Mouse (Mus musculus) megakaryocyte progenitor cell, adult 5-6 weeks (primary cell): ENCODE results near the gene Larp1. TPM values are rescaled to one million over a fixed set of nuclear protein-coding genes. Genes with fewer than 3 reads are reported as not detected.

Experiments
- ATAC-seq: replicated peaks from 2 replicates; pipeline ENCODE4 v1.8.0; 2016; ENCODE audit warnings: mild to moderate bottlenecking, moderate TSS enrichment, inconsistent platforms; ENCODE audit not compliant: poor library complexity
- total RNA-seq, 2 experiments: library from RNA; stranded (forward) in 1 of 2; stranded (reverse) in 1 of 2; fragments of 157-497, 149-512 nt in 1 of 2; fragments of 200-1000 nt in 1 of 2; gene quantifications; 2 replicates each; pipeline versions ENCODE4 v1.2.3 to v1.2.4; 2015 to 2017

Gene Larp1
- 134 and 142 TPM in 2 replicates for total RNA-seq (2015)
- 52.9 and 67.5 TPM in 2 replicates for total RNA-seq (2017)

DNA sequence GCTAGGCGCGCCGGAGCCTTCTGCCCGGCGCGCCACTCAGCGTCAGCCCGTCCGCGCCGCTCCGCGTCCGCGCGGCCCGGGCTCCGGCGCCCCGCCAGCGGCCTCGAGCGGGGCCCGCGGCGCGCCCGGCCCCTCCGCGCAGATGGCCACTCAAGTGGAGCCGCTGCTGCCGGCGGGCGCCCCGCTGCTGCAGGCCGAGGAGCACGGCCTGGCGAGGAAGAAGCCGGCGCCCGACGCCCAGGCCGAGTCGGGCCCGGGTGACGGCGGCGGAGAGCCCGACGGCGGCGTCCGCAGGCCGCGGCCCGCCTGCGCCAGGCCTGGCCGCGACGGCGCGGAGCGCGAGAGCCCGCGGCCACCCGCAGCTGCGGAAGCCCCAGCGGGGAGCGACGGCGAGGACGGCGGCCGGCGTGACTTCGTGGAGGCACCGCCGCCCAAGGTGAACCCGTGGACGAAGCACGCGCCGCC, at the start of gene Larp1:
Gene Larp1, plus strand, starts transcription at position 14 of the 465 bp plus-strand sequence.
- ATAC-seq: no peak

DNA sequence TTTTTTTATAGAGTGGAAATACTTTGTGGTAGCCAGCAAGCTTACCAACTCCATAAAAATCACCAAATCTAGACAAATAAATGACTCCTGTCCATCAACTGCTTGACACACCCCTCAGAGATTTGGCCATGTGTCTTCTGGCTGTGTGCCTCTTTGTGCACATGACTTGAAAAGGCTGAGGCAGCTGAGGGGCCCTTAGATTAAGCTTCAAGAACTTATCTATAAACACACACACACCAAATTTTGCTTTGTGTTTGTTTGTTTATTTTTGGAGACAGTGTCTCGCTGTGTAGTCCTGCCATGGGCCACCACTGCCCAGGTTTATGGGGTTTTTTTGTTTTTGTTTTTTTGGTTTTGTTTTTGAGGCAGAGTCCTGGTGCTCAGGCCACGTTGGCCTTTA, 48.9 kb upstream of the Larp1 start:
- peak; percentile 48 for ATAC-seq

DNA sequence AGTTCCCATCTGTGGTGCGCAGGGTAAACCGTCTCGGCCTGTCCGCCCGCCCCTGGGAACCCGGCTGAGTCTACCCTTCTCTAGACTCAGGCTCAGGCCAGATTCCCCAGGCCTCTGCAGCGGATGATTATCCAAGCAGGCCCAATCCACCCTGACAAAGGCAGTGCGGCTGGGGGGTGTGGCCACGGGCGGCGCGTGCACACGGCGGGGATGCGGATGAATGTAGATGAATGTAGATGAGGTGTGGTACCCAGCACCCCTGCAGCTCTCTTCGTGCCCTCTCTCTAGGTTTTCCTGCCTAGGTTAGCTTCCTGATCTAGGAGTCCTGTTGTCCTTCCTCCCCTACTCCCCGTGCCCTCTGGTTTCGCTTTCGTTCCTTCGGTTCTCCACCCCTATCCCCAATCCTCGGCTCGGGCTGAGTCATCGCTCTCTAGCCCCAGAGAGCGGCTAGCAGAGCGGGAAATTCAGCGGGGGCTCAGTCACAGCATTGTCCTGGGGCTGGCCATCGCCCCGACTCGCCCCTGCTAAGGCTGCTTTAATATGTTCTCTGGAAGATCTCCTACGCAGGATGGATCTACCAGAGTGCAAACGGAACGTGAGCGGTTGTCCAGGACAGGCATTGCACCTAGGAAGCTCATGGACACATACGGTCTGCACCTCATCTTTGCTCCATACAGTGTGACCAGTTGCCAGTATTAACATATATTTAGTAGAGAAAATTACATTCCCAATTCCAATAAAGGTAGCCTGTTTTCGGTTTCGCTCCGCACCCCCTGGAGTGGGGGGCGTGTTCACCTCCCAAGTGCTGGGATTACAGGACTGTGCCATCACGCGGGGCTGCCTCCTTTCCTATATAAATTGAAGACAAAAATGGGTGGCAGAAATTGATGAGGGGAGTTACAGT, 46.2 kb upstream of the Larp1 start:
- peak; percentile 77 for ATAC-seq

DNA sequence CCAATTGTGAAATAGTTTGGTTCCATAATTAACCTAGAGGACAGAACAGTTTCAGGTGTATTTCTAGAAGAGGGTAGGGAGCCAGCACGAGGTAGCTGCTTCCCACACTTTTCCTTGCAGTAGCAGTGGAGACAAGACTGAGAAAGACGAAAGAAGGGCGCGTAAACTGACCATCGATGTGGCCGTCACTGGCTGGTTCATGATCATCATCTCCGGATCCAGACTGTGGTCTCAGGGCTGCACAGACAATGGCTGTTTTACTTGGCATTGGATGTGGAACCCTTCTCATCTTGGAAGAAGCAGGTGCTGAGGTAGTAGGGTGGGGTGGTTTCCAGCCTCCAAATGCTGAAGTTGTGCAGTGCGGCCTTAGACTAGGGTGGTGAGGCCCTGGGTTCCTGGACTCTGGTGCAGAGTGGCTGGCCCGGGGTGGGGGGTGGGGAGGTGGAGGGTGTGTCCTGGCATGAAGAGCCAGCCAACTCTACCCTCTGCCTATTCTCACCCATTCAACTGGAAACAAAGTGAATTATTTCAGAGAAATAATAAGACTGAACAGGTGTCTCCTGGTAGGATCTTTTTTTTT, 45.5 kb upstream of the Larp1 start:
- ATAC-seq: no peak

DNA sequence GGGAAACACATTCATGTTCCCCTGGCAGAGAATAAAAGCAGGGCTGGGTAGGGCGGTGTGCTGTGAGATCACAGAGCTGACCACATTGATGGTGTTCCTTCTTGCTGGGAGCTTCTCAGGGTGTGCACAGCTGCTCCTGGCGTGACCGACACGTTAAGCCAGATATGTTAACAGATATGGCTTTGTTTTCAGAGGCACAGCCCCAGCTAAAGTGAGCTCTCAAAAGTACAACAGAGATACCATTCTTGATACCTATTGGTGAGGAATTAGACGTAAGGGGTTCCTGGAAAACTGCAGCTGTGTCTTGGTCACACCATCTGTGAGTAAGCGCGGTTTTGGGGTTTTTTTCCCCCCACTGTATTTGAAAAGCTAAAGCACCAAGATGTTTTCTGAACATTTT, 42.2 kb upstream of the Larp1 start:
- ATAC-seq: no peak

DNA sequence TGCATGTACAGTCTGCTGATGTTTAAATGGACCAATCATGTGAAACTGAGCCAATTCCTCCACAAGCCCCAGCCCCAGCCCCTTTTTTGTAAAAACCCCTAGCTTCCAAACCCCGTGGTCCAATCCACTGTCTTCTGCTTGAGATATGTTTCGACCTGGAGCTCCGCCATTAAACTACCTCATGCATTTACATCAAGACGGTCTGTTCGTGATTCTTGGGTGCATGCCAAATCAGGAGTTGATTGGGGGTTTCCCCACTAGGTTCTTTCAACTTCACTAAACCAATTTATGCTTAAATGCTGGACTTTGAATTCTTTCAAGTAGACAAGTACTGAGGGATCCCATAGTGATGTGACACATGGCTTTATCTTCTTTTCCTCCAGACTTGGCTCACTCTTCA, 40.6 kb upstream of the Larp1 start:
- ATAC-seq: no peak

DNA sequence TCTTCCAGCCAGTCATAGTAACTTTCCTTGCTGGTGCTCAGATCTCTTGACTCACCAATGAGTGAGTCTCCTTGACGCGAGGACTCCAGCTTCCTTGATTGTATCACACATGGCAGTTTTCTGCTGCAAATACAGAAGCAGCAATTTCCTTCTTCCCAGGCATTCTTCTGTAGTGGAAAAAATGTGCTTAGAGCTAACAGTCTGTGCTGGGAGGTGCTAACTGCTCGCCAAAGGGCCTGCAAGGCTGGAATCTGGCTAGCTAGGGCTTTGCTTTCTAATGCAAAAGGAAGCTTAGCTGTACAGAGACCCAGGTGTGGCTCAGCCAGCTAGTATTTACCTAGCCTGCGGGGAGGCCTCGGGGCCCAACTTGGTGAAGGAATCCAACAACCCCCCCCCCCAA, 38.3 kb upstream of the Larp1 start:
- ATAC-seq: no peak

DNA sequence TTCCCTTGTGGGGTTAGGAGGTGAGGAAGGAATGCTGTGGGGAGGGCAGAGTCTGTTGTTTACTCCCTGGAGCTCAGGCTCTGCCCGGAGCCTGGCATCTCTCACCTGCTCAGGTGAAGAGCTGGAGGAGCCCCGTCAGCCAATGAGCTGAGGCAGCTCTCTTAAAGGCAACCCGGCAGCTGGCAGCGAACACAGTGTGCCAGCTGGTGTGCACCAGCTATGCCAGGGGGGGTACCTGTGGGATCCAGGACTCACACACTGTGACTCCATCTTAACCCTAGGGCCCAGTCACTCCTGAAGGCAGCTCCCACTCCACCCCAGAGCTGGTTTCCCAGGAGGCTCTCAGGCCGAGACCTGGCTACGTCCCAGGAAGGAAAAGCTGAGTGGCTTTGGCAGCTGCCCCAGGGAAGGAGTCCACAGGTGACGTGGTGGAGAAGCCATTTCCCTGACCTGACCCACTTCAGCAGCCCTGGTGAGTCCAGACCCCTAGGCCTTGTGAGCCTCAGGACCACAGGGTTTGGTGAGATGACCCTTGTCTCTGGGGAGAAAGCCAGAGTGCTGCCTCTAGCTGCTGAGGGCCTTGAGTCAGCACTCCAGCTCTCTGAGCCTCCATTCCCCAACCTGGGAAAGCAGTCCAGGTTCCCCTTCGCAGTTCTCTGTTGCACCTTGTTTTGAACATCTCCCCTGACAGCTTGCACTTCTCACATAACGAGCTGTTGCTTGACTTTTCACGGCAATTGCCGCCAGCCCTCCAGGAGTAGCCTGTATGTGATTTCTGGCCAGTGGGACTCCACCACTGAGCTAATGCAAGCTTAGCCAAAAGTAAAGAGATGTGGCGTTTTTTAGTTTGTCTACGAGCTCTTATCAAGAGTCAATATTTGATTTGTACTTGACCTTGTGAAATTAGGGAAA, 35.6 kb upstream of the Larp1 start:
- no peak for ATAC-seq

DNA sequence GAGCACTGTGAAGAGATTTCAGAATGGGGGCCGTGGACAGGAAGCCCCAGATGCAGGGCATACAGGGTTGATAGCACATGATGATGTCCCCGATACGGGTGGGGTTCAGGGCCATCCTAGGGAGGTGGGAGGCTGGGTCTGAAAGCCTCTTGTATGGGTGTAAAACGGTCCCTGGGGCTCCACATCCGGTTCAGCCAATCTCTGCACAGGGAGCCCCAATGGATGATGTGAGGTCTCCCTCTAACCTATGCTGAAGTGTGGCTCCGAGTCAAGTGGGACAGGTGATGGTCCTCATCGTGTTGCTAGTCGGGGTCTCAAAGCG, 35.0 kb upstream of the Larp1 start:
- ATAC-seq: no peak

DNA sequence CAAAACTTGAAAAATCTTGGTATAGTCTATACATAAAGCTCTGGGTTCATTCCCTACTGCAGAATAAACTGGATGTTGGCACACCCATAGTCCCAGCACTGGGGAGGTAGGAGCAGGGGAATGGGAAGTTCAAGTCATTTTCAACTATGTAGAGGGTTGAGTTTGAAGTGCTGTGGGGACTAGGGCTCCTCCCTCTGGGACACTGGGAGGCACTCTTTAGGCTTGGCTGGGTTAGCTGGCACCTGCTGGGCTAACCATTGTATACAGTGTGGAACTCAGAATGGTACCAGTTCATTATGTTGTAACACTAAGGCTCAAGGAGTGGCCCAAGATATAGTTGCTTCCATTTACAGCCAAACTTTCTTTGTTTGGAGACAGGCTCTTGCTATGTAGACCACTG, 33.0 kb upstream of the Larp1 start:
- no peak for ATAC-seq

DNA sequence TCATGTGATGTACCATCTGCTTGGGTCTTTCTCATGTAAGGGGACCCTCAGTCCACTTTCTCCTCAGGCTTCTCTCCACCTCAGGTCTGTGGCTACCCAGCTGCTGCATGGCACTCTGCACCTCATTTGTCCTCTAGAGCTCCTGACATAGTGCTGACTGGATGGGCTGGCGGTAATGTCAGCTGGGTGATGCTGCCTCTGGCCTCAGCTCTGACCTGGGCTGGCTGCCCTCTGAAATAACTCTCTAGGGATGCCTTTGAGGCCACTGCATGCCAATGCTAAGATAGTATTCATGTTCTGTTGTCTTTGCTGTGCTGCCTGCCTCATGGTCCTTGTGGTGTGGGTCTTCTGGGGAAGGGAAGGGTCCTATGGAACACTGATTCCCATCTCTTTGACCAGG, 31.2 kb upstream of the Larp1 start:
- no peak for ATAC-seq

DNA sequence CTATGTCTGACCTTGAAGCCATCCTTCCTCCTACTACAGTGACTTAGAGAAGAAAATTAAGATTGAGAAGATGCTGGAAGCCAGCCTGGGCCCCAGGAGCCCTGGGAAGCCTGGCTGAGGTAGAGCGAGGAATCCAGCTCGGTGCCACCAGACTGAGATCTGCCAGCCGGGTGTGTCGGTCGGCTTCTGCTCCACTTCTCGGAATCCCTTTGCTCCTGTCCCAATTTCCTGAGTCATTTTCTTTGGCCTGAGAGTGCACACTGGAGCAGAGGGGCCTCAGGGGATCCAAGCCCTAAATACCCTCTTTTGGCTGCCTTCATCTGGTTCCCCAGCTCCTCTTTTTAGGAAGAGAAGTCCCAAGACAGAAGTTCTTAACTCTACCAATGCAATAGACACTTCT, 29.2 kb upstream of the Larp1 start:
- ATAC-seq: no peak

DNA sequence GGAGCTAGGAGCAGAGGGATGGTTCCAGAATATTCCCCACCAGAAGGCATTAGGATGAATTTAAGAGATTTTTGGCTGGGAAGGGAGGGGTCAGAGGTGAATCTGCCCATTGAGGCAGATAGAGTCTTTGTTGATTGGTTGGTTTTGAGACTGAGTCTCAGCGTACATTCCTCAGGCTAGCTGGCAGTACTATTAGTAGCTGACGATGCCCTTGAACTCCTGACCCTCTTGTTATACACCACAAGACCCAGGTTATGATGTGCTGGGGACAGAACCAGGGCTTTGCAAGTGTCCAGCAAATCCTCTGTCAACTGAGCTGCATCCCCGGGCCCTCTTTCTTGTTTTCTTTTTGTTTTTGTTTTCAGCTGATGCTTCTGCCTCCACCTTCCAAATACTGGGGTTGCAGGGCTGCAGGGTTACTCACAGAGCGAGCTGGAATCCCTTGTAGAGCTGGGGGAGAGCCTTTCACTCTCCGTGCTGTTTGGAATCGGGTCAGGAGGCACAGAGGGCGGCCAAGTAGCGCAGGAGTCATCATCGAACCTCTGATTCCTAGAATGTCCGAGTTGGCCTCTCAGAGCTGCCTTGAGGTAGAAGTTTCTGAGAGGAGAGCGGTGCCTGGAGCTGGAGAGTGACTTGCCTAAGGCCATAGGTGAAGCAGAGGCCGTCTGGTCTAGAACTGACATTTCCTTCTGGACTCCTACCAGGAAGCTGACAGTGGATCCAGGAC, 27.6 kb upstream of the Larp1 start:
- no peak for ATAC-seq

DNA sequence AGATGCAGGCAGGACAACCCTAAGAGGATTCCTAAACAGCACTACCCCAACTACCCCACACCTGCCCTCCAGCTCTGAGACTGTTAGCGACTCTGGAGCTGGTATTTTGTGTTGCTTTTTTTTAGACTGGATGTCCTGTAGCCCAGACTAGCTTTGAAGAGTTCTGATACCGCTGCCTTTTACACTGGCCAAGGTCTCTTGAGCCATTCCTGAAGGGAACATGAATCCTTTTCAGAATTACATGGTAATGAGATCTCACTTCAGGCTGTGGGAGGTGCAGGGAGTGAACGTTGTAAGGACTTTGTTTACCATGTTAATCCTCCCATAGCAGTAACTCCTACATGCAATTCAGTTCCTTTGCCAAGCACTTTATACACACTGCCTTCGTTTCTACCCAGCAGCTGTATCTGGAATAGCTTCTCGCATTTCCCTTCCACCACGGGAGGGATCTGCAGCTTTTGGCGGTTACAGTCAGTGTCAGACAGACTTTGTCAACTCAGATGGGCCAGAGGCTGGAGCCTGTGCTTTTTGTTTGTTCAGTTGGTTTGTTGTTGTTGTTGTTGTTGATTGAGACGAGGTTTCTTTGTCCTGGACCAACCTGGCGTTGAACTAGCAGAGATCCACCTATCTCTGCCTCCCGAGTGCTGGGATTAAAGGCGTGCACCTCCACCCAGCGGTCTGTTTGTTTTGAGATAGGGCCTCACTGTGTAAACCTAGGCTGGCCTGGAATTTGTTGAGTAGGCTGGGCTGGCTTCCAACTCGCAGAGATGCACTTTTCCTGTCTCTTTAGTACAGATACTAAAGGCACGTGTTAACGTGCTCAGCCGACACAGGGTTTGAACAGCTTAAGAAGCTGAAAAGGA, 25.2 kb upstream of the Larp1 start:
- ATAC-seq: peak; percentile 96

DNA sequence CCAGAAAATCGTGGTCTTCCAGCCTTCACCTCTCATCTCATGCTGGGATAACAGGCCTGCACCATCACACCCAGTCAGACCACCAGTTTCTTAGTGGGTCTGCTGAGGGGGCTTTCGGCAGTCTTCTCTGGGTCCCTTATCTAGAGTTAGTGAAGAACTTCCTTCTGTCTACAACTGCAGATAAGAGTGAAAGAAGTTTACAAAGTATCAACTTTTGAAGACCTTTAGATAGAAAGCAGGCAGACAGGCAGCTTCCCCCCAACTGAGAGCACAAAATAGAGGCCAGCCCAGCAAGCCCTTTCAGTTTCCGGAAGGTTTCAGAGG, 24.6 kb upstream of the Larp1 start:
- 0 out of 2 replicates have a peak, but pooled peaks have one; percentile 14 for ATAC-seq

DNA sequence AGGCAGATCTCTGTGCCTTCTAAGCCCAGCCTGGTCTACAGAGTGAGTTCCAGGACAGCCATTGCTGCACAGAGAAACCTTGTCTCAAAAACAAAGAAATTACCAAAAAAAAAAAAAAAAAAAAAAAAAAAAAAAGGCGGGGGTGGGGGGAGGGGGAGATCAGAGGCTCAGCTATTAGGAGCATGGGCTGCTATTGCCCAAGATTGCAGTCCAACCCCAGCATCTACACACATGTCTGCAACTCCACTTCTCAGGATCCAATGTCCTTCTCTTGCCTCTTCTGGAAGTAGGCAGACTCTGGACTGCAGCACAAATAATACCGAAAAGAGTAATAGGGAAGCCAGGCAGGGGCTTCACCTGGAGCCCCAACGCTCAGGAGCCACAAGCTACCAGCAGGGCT, 23.4 kb upstream of the Larp1 start:
- no peak for ATAC-seq

DNA sequence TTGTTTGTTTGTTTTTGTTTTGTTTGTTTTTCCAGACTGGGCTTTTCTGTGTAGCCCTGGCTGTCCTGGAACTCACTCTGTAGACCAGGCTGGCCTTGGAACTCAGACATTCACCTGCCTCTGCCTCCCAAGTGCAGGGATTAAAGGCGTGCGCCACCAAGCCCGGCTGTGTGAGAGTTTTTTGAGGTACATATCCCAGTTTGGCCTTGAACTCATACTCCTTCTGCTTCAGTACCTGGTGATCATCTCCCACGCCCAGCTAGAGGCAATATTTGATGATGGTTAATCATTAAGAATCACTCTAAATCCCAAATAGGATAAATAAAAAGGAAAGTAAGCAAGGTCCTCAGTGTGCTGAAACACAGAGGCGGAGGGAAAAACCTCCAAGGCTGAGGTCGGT, 22.8 kb upstream of the Larp1 start:
- ATAC-seq: no peak

DNA sequence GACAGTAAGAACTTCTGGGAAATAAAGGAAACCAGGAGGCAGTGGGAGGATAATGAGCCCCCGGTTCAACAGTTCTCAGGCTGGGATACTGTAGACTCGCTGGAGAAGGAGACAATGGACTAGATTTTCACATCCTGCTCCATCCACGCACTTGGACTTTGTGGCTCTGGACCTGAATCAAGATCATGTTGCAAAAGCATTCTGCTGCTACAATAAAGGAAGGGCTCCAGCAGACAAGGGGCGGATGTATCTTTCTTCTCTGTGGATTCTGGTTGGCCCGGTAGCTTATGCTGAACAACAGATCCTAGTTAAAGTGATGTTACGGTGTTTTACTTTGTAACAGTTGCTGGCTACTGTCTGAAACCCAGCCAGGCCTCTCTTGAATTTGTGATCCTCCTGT, 22.4 kb upstream of the Larp1 start:
- no peak for ATAC-seq

DNA sequence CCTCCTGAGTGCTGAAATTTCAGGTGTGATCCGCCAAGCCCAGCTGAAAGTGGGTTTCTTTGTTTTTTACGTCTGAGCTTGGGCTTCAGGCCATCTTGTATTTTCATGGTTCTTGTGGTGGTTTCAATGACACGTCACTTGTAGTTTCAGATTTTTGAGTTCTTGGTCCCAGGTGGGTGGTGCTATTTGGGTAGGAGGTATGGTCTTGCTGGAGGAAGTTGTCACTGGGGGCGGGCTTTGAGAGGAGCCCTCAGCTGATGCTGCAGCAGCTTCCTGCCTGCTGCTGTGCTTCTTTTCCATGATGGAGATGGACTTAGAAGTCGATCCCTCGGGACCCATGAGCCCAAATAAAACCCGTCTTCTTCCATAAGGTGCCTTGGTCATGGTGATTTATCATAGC, 22.0 kb upstream of the Larp1 start:
- ATAC-seq: no peak

DNA sequence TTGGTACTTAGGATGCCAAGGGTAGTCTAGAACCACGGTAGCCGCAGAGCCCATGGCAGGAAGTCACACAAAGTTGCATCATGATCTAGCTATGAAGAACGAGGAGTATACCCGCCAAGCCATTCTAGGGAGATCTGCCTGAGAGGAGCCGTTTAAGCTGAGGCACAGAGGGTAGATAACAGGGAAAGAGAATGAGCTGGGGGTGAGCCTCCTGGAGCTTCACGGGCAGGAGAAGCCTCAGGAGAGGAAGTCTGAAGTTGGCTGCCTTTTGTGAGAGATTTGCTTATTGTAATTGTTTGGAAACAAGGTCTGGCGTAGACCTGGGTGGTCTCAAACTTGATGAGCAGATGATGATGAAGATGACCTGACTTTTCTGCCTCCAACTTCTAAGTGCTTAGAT, 10.7 kb upstream of the Larp1 start:
- ATAC-seq: peak; percentile 48; the same call in 1 of the 2 replicates
